Mouse (Mus musculus) hindbrain, embryonic 13.5 days (tissue): ENCODE data around the gene G0s2. TPM values are rescaled to one million over a fixed set of nuclear protein-coding genes. Genes with fewer than 3 reads are reported as not detected.

Source experiments
- ATAC-seq: fragments of 200-750 bp; cut with Nextera tagmentation; 2 replicates; pipeline ENCODE4 v1.8.0; 2017; ENCODE audit warnings: moderate TSS enrichment; ENCODE audit not compliant: low FRiP score
- H3K27ac ChIP-seq: fragments of 300-500 bp; sonication (generic); 2 replicates; pipeline ENCODE4 v1.5.1; 2015; ENCODE audit warnings: inconsistent platforms, mild to moderate bottlenecking, moderate library complexity
- H3K27me3 ChIP-seq: fragments of 300-500 bp; sonication (generic); 2 replicates; pipeline ENCODE4 v1.6.1; 2015; ENCODE audit warnings: mild to moderate bottlenecking, inconsistent platforms
- H3K36me3 ChIP-seq: fragments of 300-500 bp; sonication (generic); 2 replicates; pipeline ENCODE4 v1.6.1; 2015; ENCODE audit warnings: mild to moderate bottlenecking, inconsistent platforms
- H3K4me1 ChIP-seq: fragments of 300-500 bp; sonication (generic); replicated peaks from 2 replicates; pipeline ENCODE4 v1.6.1; 2015; ENCODE audit warnings: inconsistent platforms
- H3K4me2 ChIP-seq: fragments of 300-500 bp; sonication (generic); 2 replicates; pipeline ENCODE4 v1.6.1; 2015; ENCODE audit warnings: inconsistent platforms, mild to moderate bottlenecking, moderate library complexity
- H3K4me3 ChIP-seq: fragments of 300-500 bp; sonication (generic); 2 replicates; pipeline ENCODE4 v1.5.1; 2015; ENCODE audit warnings: mild to moderate bottlenecking, inconsistent platforms
- H3K9ac ChIP-seq: fragments of 300-500 bp; sonication (generic); 2 replicates; pipeline ENCODE4 v1.6.1; 2015; ENCODE audit warnings: mild to moderate bottlenecking, inconsistent platforms
- H3K9me3 ChIP-seq: fragments of 300-500 bp; sonication (generic); 2 replicates; pipeline ENCODE4 v1.6.1; 2016; ENCODE audit warnings: inconsistent platforms
- WGBS: fragments of 180-500 bp; shearing (Covaris S2); methylation state at CpG from one replicate; pipeline ENCODE4 v1.1.7; 2015; 5-methylcytosine and 5-hydroxymethylcytosine counted together
- polyA plus RNA-seq: library from polyadenylated mRNA; unstranded; fragments of >200 nt; fragmentation: Nextera tagmentation; extraction: Ambion mirVana; gene quantifications from 2 replicates; pipeline ENCODE4 v1.2.1, GENCODE M21; 2015

G0s2 gene
- polyA plus RNA-seq, 1 experiment from 2014 or later, result 6.5 TPM

GRCm38 (mm10) chr1:193242863-193243262 is 30.2 kb downstream of the G0s2 start:
- 60% methylated on average over 4 of the region's 4 CpGs for WGBS
- ATAC-seq, result no peak
- Histone ChIP-seq H3K9me3 (no peaks in the 10 kb centered on the region), H3K4me1 (no peaks in the 10 kb centered on the region), H3K9ac (no peak overlapping the region), H3K36me3 (no peaks in the 10 kb centered on the region), H3K27me3 (no peaks in the 10 kb centered on the region), H3K4me3 (no peak overlapping the region), H3K4me2 (no peak overlapping the region), H3K27ac (no peak overlapping the region)

- H3K9ac ChIP-seq, result no peak overlapping the region
- no peak overlapping the region for H3K4me2 ChIP-seq
- no peaks in the 10 kb centered on the region for H3K9me3 ChIP-seq
- no peaks in the 10 kb centered on the region for H3K36me3 ChIP-seq
- H3K4me3 ChIP-seq, result no peak overlapping the region
- H3K27me3 ChIP-seq, result no peaks in the 10 kb centered on the region
- no peak overlapping the region for H3K27ac ChIP-seq
- H3K4me1 ChIP-seq, result no peaks in the 10 kb centered on the region
- no peak for ATAC-seq
- 72% methylated on average over 8 of the region's 8 CpGs for WGBS
Observed at GRCm38 (mm10) chr1:193242238-193242637, 30.8 kb downstream of the G0s2 start.

DNA sequence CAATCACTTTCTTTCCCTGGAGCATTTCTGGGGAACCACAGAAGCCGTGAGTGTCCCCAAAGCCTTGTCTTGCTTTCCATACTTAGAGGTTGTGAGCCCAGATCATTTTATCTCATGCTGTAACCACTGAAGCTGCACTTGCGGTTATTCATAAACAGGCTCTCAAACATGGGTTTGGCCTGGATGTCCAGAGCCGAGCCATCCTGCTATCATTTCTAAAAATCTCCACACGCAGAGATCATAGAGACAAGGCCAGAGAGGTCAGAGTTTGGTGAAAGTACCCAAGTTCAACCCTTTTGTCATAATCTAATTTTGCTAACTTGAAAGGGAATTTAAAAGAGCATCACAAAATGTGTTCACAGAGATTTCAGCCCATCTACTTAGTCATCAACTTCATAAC is 31.6 kb downstream of the G0s2 start:
- no peak overlapping the region for H3K27ac ChIP-seq
- no peaks in the 10 kb centered on the region for H3K9me3 ChIP-seq
- H3K4me3 ChIP-seq, result no peak overlapping the region
- no peaks in the 10 kb centered on the region for H3K4me1 ChIP-seq
- H3K27me3 ChIP-seq, result no peaks in the 10 kb centered on the region
- no peak overlapping the region for H3K9ac ChIP-seq
- no peak for ATAC-seq
- H3K36me3 ChIP-seq, result no peaks in the 10 kb centered on the region
- 93% methylated on average over 4 of the region's 4 CpGs for WGBS
- no peak overlapping the region for H3K4me2 ChIP-seq

DNA sequence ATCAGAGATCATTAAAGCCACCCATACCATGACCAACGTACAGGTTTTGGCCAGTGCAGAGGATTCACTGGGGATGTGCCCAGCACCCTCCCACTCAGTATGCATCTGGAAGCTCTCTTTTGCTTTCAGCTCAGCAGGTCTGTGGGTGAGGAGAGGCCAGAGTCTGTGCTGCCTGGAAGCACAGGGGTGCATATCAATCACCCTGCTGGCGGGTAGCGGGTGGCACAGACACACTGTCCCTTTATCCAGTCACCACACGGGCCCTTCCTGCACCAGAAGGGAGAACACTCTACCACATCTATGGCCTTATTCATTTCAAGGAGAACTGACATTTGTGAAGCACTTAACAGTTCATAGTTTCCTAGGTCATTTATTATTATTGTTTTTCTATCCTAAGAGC is 34.6 kb downstream of the G0s2 start:
- no peaks in the 10 kb centered on the region for H3K27me3 ChIP-seq
- H3K27ac ChIP-seq, result no peak overlapping the region
- H3K4me3 ChIP-seq, result no peak overlapping the region
- no peaks in the 10 kb centered on the region for H3K4me1 ChIP-seq
- H3K36me3 ChIP-seq, result no peaks in the 10 kb centered on the region
- H3K9me3 ChIP-seq, result no peaks in the 10 kb centered on the region
- H3K9ac ChIP-seq, result no peak overlapping the region
- no peak overlapping the region for H3K4me2 ChIP-seq
- no peak for ATAC-seq
- 37% methylated on average over 4 of the region's 4 CpGs for WGBS

DNA sequence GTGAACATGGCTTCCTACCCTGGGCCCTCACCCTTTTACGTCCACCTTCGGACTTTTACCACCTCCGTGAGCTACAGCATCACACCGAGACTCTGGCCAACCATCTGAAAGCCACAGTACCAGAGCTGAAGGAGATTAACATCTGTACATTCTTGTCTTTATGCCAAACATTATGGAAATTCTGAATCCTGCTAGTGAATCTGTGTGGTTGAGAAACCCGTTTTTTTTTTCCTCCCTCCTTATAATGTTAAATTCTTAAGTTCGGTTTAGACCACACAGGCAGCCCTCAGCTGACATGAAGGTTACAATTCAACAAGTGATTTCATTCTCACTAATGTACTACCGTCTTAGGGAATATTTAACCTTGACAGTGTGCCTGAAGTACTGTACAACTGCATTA is 38.1 kb downstream of the G0s2 start:
- no peak overlapping the region for H3K9ac ChIP-seq
- H3K27me3 ChIP-seq, result no peaks in the 10 kb centered on the region
- no peak overlapping the region for H3K4me2 ChIP-seq
- no peaks in the 10 kb centered on the region for H3K9me3 ChIP-seq
- H3K36me3 ChIP-seq, result no peaks in the 10 kb centered on the region
- no peak overlapping the region for H3K27ac ChIP-seq
- ATAC-seq, result no peak
- H3K4me1 ChIP-seq, result no peaks in the 10 kb centered on the region
- no peak overlapping the region for H3K4me3 ChIP-seq
- 91% methylated on average over 7 of the region's 7 CpGs for WGBS

- no peaks in the 10 kb centered on the region for H3K27me3 ChIP-seq
- 92% methylated on average over 2 of the region's 2 CpGs for WGBS
- no peaks in the 10 kb centered on the region for H3K9me3 ChIP-seq
- H3K4me1 ChIP-seq, result no peaks in the 10 kb centered on the region
- no peak overlapping the region for H3K4me2 ChIP-seq
- no peak overlapping the region for H3K9ac ChIP-seq
- H3K4me3 ChIP-seq, result no peak overlapping the region
- H3K27ac ChIP-seq, result no peak overlapping the region
- ATAC-seq, result no peak
- H3K36me3 ChIP-seq, result no peaks in the 10 kb centered on the region
Observed at GRCm38 (mm10) chr1:193234130-193234645, 38.8 kb downstream of the G0s2 start.

DNA sequence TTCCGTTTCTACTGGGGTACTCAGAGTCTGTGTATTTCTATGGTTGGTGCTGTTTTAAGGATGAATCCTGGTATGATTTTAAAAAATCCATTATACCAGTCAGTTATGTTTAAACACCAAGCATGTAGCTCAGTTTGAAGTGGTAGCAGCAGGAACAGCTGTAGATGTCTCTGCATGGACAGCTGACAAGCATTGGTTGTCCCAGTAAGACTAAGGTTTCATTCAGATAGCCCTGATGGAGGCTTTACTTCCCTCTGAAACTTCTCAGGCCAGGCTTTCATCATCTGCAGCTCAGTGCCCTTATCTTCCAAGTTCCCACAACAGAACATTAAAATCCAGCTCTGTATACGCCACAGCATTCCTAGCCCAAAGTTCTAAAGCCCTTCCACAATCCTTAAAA is 40.3 kb downstream of the G0s2 start:
- H3K9ac ChIP-seq, result no peak overlapping the region
- WGBS, result 90% methylated on average over 2 of the region's 2 CpGs
- no peak overlapping the region for H3K27ac ChIP-seq
- H3K27me3 ChIP-seq, result no peaks in the 10 kb centered on the region
- H3K9me3 ChIP-seq, result no peaks in the 10 kb centered on the region
- no peaks in the 10 kb centered on the region for H3K4me1 ChIP-seq
- no peak overlapping the region for H3K4me3 ChIP-seq
- no peak for ATAC-seq
- H3K36me3 ChIP-seq, result no peaks in the 10 kb centered on the region
- no peak overlapping the region for H3K4me2 ChIP-seq

GRCm38 (mm10) chr1:193230935-193231334 is 42.1 kb downstream of the G0s2 start:
- Histone ChIP-seq H3K36me3 (no peaks in the 10 kb centered on the region), H3K27ac (no peak overlapping the region), H3K27me3 (no peaks in the 10 kb centered on the region), H3K4me2 (no peak overlapping the region), H3K4me1 (no peaks in the 10 kb centered on the region), H3K9me3 (no peaks in the 10 kb centered on the region), H3K9ac (no peak overlapping the region), H3K4me3 (no peak overlapping the region)
- 78% methylated on average over 5 of the region's 5 CpGs for WGBS
- ATAC-seq, result no peak

GRCm38 (mm10) chr1:193230531-193230930 is 42.5 kb downstream of the G0s2 start:
- no peak overlapping the region for H3K9ac ChIP-seq
- no peak for ATAC-seq
- no peaks in the 10 kb centered on the region for H3K9me3 ChIP-seq
- H3K4me1 ChIP-seq, result no peaks in the 10 kb centered on the region
- 81% methylated on average over 3 of the region's 3 CpGs for WGBS
- no peak overlapping the region for H3K4me3 ChIP-seq
- H3K4me2 ChIP-seq, result no peak overlapping the region
- H3K27ac ChIP-seq, result no peak overlapping the region
- no peaks in the 10 kb centered on the region for H3K36me3 ChIP-seq
- H3K27me3 ChIP-seq, result no peaks in the 10 kb centered on the region

GRCm38 (mm10) chr1:193229570-193229969 is 43.4 kb downstream of the G0s2 start:
- no peaks in the 10 kb centered on the region for H3K4me1 ChIP-seq
- no peak for ATAC-seq
- no peak overlapping the region for H3K4me3 ChIP-seq
- H3K9me3 ChIP-seq, result no peaks in the 10 kb centered on the region
- no peaks in the 10 kb centered on the region for H3K36me3 ChIP-seq
- H3K27ac ChIP-seq, result no peak overlapping the region
- no peak overlapping the region for H3K4me2 ChIP-seq
- no peaks in the 10 kb centered on the region for H3K27me3 ChIP-seq
- 93% methylated on average over 5 of the region's 5 CpGs for WGBS
- no peak overlapping the region for H3K9ac ChIP-seq

GRCm38 (mm10) chr1:193227537-193227936 is 45.5 kb downstream of the G0s2 start:
- H3K36me3 ChIP-seq, result no peaks in the 10 kb centered on the region
- H3K27ac ChIP-seq, result no peak overlapping the region
- no peak overlapping the region for H3K4me2 ChIP-seq
- no peak overlapping the region for H3K4me3 ChIP-seq
- no peak for ATAC-seq
- H3K9me3 ChIP-seq, result no peaks in the 10 kb centered on the region
- 82% methylated on average over 4 of the region's 4 CpGs for WGBS
- no peak overlapping the region for H3K9ac ChIP-seq
- no peaks in the 10 kb centered on the region for H3K27me3 ChIP-seq
- H3K4me1 ChIP-seq, result no peaks in the 10 kb centered on the region

- H3K36me3 ChIP-seq, result no peaks in the 10 kb centered on the region
- no peak overlapping the region for H3K27ac ChIP-seq
- no peak overlapping the region for H3K4me2 ChIP-seq
- 62% methylated on average over 7 of the region's 7 CpGs for whole genome bisulfite sequencing
- no peak for ATAC-seq
- no peak overlapping the region for H3K4me3 ChIP-seq
- no peaks in the 10 kb centered on the region for H3K9me3 ChIP-seq
- H3K9ac ChIP-seq, result no peak overlapping the region
- H3K27me3 ChIP-seq, result no peaks in the 10 kb centered on the region
- H3K4me1 ChIP-seq, result no peaks in the 10 kb centered on the region
Observed at GRCm38 (mm10) chr1:193226724-193227522, 46.1 kb downstream of the G0s2 start.

DNA sequence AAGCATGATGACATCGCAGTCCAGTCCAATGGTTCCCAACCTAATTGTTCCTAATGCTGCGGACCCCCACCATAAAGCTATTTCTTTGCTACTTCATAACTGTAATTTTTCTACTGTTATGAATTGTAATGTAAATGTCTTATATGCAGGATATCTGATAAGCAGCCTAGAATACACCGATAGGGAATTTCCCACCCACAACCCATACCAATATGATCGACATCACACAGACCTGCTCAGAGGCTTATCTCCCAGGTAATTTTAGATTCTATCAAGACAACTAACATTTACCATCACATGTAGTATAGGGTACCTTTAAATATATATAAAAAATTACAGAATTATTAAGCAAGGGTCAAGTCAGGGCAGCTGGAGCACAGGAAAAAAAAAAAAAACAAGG is 46.9 kb downstream of the G0s2 start:
- Histone ChIP-seq H3K4me3 (no peak overlapping the region), H3K4me2 (no peak overlapping the region), H3K27me3 (no peaks in the 10 kb centered on the region), H3K9ac (no peak overlapping the region), H3K36me3 (no peaks in the 10 kb centered on the region), H3K9me3 (no peaks in the 10 kb centered on the region), H3K4me1 (no peaks in the 10 kb centered on the region), H3K27ac (no peak overlapping the region)
- WGBS, result 95% methylated on average over 4 of the region's 4 CpGs
- ATAC-seq, result no peak
